Mouse (Mus musculus) myocyte (in vitro differentiated cells): ENCODE data around the gene Tmem95.

Experiments
- CEBPB ChIP-seq: IDR thresholded peaks from 2 replicates; pipeline ENCODE4 v1.6.1; 2011; ENCODE audit warnings: mild to moderate bottlenecking, moderate library complexity; ENCODE audit not compliant: poor library complexity, insufficient read depth, severe bottlenecking
- MAX ChIP-seq: IDR thresholded peaks from one replicate; pipeline ENCODE4 v1.6.1; 2011; ENCODE audit warnings: low read depth, mild to moderate bottlenecking, control low read depth
- MYOD1 ChIP-seq, 3 experiments: IDR thresholded peaks; one replicate each; pipeline ENCODE4 v1.6.1; 2011; ENCODE audit warnings: control low read depth in 2 of 3, low read depth in 2 of 3, mild to moderate bottlenecking in 2 of 3, moderate library complexity in 1 of 3; ENCODE audit not compliant: insufficient read length in 2 of 3, control insufficient read depth in 1 of 3
- POLR2A ChIP-seq: IDR thresholded peaks from one replicate; pipeline ENCODE4 v1.6.1; 2011; ENCODE audit warnings: low read depth, mild to moderate bottlenecking, control low read depth, moderate library complexity; ENCODE audit not compliant: insufficient read length
- POLR2AphosphoS2 ChIP-seq: IDR thresholded peaks from one replicate; pipeline ENCODE4 v1.6.1; 2011; ENCODE audit warnings: low read depth, control low read depth; ENCODE audit not compliant: insufficient read length
- REST ChIP-seq: IDR thresholded peaks from one replicate; pipeline ENCODE4 v1.6.1; 2011; ENCODE audit warnings: mild to moderate bottlenecking, control low read depth, moderate library complexity; ENCODE audit not compliant: insufficient read depth, insufficient read length
- SRF ChIP-seq: IDR thresholded peaks from one replicate; pipeline ENCODE4 v1.6.1; 2011; ENCODE audit warnings: low read depth; ENCODE audit not compliant: control insufficient read depth, insufficient read length
- TCF12 ChIP-seq: IDR thresholded peaks from one replicate; pipeline ENCODE4 v1.6.1; 2011; ENCODE audit warnings: mild to moderate bottlenecking, control low read depth; ENCODE audit not compliant: poor library complexity, insufficient read depth, severe bottlenecking
- USF1 ChIP-seq: IDR thresholded peaks from one replicate; pipeline ENCODE4 v1.6.1; 2011; ENCODE audit warnings: low read depth, mild to moderate bottlenecking, control low read depth, moderate library complexity

DNA sequence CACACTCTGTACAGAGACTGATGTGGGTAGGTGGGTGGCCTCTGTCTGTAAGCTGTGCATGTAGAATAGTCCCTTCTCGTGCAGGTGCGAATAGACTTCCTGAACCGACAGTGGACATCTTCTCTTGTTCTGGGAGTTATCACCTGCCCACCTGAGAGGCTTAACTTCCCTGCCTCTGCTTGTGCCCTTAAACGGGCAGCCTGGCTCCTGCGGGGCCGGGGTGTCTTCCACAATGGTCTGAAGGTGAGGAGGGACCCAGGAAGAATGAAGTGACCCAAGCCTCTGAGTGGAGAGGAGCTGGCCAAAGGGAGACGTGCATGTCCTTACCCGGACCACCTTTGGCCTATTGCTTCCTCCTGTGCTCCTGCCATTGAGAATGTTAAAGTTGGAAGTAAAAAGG lies 32.4 kb upstream of the Tmem95 start:
- no peak for TF ChIP-seq POLR2A
- no peak for TF ChIP-seq MAX
- TF ChIP-seq SRF, result no peak
- TF ChIP-seq USF1, result no peak
- no peak for TF ChIP-seq CEBPB
- TF ChIP-seq POLR2AphosphoS2, result no peak
- TF ChIP-seq REST, result no peak
- TF ChIP-seq TCF12, result no peak
- no peak for TF ChIP-seq MYOD1 (IDR thresholded peaks at IDR 0.05; ENCODE audit: control insufficient read depth in 1 of 3, insufficient read length in 2 of 3, low read depth in 2 of 3)
